Mouse (Mus musculus) kidney, postnatal 10 days (tissue): ENCODE measurements at regions not wholly inside any gene's neighbourhood (a gene's known extent, or its start where the extent isn't known, plus 50 kb on each side); places are given as distances from the start of the nearest gene placed in this dataset.

Experiments
- DNase-seq: peaks from one replicate; pipeline ENCODE4 v3.0.0; 2021; ENCODE audit warnings: mixed read lengths

GRCm38 (mm10) chr9:67610696-67611095, 51.2 kb upstream of the Tln2 start:
- no peak for DNase-seq

GRCm38 (mm10) chr9:67611676-67612075, 52.2 kb upstream of the Tln2 start:
- DNase-seq, result peak; percentile 39

- no peak for DNase-seq
Measured at GRCm38 (mm10) chr9:67612101-67612500, 52.6 kb upstream of the Tln2 start.

- no peak for DNase-seq
Measured at GRCm38 (mm10) chr9:67614068-67614727, 54.7 kb upstream of the Tln2 start.

- DNase-seq, result no peak
Measured at GRCm38 (mm10) chr9:67616207-67616606, 56.7 kb upstream of the Tln2 start.

- peak; percentile 73 for DNase-seq
Measured at GRCm38 (mm10) chr9:67617341-67618217, 58.1 kb upstream of the Tln2 start.

GRCm38 (mm10) chr9:67620945-67621344, 61.4 kb upstream of the Tln2 start:
- DNase-seq, result no peak

GRCm38 (mm10) chr9:67627196-67627595, 67.7 kb upstream of the Tln2 start:
- DNase-seq, result no peak

GRCm38 (mm10) chr9:67629624-67630023, 70.1 kb upstream of the Tln2 start:
- no peak for DNase-seq

GRCm38 (mm10) chr9:67630173-67630572, 70.7 kb upstream of the Tln2 start:
- DNase-seq, result no peak

- DNase-seq, result no peak
Measured at GRCm38 (mm10) chr9:67631741-67632243, 72.3 kb upstream of the Tln2 start.

GRCm38 (mm10) chr9:67632521-67633025, 73.1 kb upstream of the Tln2 start:
- DNase-seq, result peak; percentile 59

GRCm38 (mm10) chr9:67633026-67633741, 73.7 kb upstream of the Tln2 start:
- peak; percentile 69 for DNase-seq

GRCm38 (mm10) chr9:67633761-67634441, 74.4 kb upstream of the Tln2 start:
- DNase-seq, result peak; percentile 82

- no peak for DNase-seq
Measured at GRCm38 (mm10) chr9:67646820-67647219, 87.3 kb upstream of the Tln2 start.

GRCm38 (mm10) chr9:67664773-67665172, 94.5 kb upstream of the C2cd4b start:
- no peak for DNase-seq

GRCm38 (mm10) chr9:67670261-67671020, 88.8 kb upstream of the C2cd4b start:
- no peak for DNase-seq

GRCm38 (mm10) chr9:67676906-67677305, 82.3 kb upstream of the C2cd4b start:
- DNase-seq, result peak; percentile 12

- DNase-seq, result peak; percentile 78
Measured at GRCm38 (mm10) chr9:67683367-67683766, 75.9 kb upstream of the C2cd4b start.

GRCm38 (mm10) chr9:67692396-67692795, 66.8 kb upstream of the C2cd4b start:
- no peak for DNase-seq

- peak; percentile 67 for DNase-seq
Measured at GRCm38 (mm10) chr9:67693716-67694115, 65.5 kb upstream of the C2cd4b start.

GRCm38 (mm10) chr9:67698796-67699195, 60.4 kb upstream of the C2cd4b start:
- no peak for DNase-seq
